16 mouse cellular contexts compared by ENCODE assay signal in the genomic region with DNA sequence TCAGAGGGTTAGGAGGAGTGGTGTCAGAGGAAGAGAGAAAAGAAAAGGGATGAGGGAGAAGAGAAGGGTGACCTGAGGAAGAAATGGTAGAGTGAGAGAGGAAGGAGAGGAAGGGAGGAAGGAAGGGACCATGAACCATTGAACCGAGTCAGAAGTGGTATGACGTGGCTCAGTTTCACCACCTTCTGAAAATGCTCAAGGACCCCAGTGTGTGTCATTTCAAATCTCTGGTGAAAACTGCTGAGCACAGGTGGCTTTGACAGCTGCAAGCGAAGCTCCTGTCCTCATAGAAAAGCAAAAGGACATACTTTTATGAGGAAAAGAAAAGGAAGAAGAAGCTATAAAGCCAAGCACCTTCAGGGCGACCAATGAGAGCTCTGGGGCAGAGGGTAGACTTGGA.
"Had no signal": no experiment of that assay in that cellular context is flagged by ENCODE, and none has a peak within 500 bp of the region (broad histone marks: within the 10 kb centered on the region; RNA-seq: fewer than 3 reads in every experiment).

No protein-coding gene starts in this region.

- H3K27me3 ChIP-seq: neural tube, embryonic 13.5 days; neural tube, embryonic 15.5 days; stomach, embryonic 15.5 days had no signal

- H3K4me1 ChIP-seq: neural tube, embryonic 13.5 days; neural tube, embryonic 15.5 days; stomach, embryonic 15.5 days had no signal

- H3K9me3 ChIP-seq: neural tube, embryonic 13.5 days; neural tube, embryonic 15.5 days; stomach, embryonic 15.5 days had no signal

- H3K36me3 ChIP-seq: neural tube, embryonic 13.5 days; neural tube, embryonic 15.5 days; stomach, embryonic 15.5 days had no signal

- H3K9ac ChIP-seq: neural tube, embryonic 13.5 days; neural tube, embryonic 15.5 days; stomach, embryonic 15.5 days had no signal

- DNase-seq: retina, postnatal 1 day; right cerebral cortex, adult 18-20 months; right cerebral cortex, postnatal 14 days; right cerebral cortex, postnatal 25 days; right cerebral cortex, postnatal 4 days; spleen, adult 18-20 months; thymus, adult 18-20 months; thymus, adult 2 months; thymus, postnatal 14 days; thymus, postnatal 25 days; thymus, postnatal 36 days; thymus, postnatal 4 days had no signal

- H3K27ac ChIP-seq: neural tube, embryonic 13.5 days; neural tube, embryonic 15.5 days; stomach, embryonic 15.5 days; stomach, postnatal 0 days had no signal

- H3K4me2 ChIP-seq: neural tube, embryonic 13.5 days; neural tube, embryonic 15.5 days; stomach, embryonic 15.5 days had no signal

- H3K4me3 ChIP-seq: neural tube, embryonic 13.5 days; neural tube, embryonic 15.5 days; stomach, embryonic 15.5 days had no signal
